Mouse (Mus musculus): ENCODE data around the gene Olfr1537. TPM values are rescaled to one million over a fixed set of nuclear protein-coding genes. Genes with fewer than 3 reads are reported as not detected.

Olfr1537 gene
- not detected in 2 replicates for polyA plus RNA-seq (2015; fragmentation: Nextera tagmentation; extraction: Ambion mirVana)

DNA sequence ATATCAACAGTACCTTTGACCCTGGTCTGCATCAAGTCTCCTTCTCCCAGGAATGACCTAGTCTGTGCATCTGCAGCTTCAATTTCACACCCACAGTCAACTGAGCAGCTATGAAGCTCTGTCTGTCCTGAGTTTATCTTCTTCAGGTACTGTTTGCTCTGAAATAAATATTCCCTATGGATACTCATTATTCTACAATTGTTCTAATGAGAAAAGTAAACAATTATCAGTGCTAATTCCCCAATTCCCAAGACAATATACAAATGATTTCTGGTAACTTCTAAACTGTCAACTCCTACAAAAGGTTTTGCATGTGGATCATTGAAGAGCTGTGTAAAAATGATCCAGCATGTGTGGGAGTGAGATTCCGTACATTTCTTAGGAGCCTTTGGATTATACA lies at the start of gene Olfr1537:
TSS of gene Olfr1537 (minus strand) at position 101 of the 400 bp plus-strand sequence.
- no peak for DNase-seq (ENCODE audit: low spot score)

DNA sequence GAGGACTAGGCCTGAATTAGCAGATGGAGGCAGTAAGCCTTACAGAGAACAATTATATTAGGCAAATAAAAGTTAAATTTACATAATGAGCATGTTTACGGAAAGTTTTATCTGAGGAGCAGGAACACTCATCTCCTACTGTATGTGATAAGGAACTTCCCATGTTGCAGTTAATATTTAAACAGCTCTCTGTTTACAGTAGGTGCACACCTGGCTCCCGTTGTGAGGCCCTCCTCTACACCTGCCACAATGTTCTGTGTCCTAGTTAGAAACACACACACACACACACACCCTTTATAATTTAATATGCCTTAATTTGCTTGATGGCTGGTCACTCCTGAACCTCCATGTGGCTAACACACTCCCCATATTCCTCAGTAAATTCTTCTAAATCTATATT lies 37.3 kb upstream of the Olfr1537 start:
- no peak for DNase-seq (ENCODE audit: low spot score)

DNA sequence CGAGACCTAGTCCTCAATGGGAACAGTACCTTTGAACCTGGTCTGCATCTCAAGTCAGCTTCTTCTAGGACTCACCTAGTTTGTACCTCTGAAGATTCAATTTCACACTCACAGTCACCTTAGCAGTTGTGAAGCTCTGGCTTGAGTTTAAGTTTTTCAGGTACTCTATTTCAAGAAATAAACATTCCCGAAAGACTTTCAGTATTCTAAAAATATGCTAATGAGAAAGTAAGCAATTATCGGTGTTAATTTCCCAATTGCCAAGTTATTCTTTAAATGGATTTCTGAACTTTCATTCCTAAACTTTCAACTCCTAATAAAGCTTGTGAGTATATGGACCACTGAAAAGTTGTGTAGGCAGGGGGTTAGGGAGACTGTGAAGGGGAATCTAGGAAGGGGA lies 26.9 kb upstream of the Olfr1537 start, which contains the start of gene Olfr945:
TSS of gene Olfr945 (minus strand) at position 101 of the 400 bp plus-strand sequence.
- DNase-seq (ENCODE audit: low spot score) = no peak

DNA sequence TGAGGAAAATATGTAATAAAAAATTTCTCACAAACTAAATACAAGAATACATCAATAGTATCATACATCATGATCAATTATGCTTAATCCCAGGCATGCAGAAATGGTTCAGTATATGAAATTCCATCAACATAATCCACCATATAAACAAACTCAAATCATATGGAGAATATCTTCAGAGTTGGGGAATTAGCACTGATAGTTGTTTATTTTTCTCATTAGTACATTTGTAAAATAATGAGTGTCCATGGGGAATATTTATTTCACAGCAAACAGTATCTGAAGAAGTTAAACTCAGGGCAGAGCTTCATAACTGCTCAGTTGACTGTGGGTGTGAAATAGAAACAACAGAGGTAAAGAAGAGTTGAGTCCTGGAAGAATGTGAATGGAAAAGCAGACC lies 48.2 kb downstream of the Olfr1537 start, which contains the start of gene Olfr944:
TSS of gene Olfr944 (plus strand) at position 301 of the 400 bp plus-strand sequence.
- DNase-seq (ENCODE audit: low spot score) = no peak

Other genes starting within 250 kb of the Olfr1537 start
- not detected in 2 replicates for gene Olfr146, start 226.6 kb downstream of the Olfr1537 start, polyA plus RNA-seq (2015; fragmentation: Nextera tagmentation; extraction: Ambion mirVana)
- gene Olfr937, start 185.0 kb downstream of the Olfr1537 start, polyA plus RNA-seq (2015; fragmentation: Nextera tagmentation; extraction: Ambion mirVana) = not detected in 2 replicates
- gene Olfr938, start 171.1 kb downstream of the Olfr1537 start, polyA plus RNA-seq (2015; fragmentation: Nextera tagmentation; extraction: Ambion mirVana) = not detected in 2 replicates
- not detected in 2 replicates for gene Olfr27, start 121.9 kb downstream of the Olfr1537 start, polyA plus RNA-seq (2015; fragmentation: Nextera tagmentation; extraction: Ambion mirVana)
- not detected in 2 replicates for gene Olfr943, start 83.7 kb downstream of the Olfr1537 start, polyA plus RNA-seq (2015; fragmentation: Nextera tagmentation; extraction: Ambion mirVana)
- not detected in 2 replicates for gene Olfr944, start 48.1 kb downstream of the Olfr1537 start, polyA plus RNA-seq (2015; fragmentation: Nextera tagmentation; extraction: Ambion mirVana)
- not detected in 2 replicates for gene Olfr945, start 26.8 kb upstream of the Olfr1537 start, polyA plus RNA-seq (2015; fragmentation: Nextera tagmentation; extraction: Ambion mirVana)
- not detected in 2 replicates for gene Olfr948, start 76.1 kb upstream of the Olfr1537 start, polyA plus RNA-seq (2015; fragmentation: Nextera tagmentation; extraction: Ambion mirVana)
- gene Olfr951, start 137.4 kb upstream of the Olfr1537 start, polyA plus RNA-seq (2015; fragmentation: Nextera tagmentation; extraction: Ambion mirVana) = not detected in 2 replicates
- gene Olfr952, start 177.2 kb upstream of the Olfr1537 start, polyA plus RNA-seq (2015; fragmentation: Nextera tagmentation; extraction: Ambion mirVana) = not detected in 2 replicates
- not detected in 2 replicates for gene Olfr954, start 206.7 kb upstream of the Olfr1537 start, polyA plus RNA-seq (2015; fragmentation: Nextera tagmentation; extraction: Ambion mirVana)
- gene Olfr955, start 221.9 kb upstream of the Olfr1537 start, polyA plus RNA-seq (2015; fragmentation: Nextera tagmentation; extraction: Ambion mirVana) = not detected in 2 replicates
- not detected in 2 replicates for gene Olfr44, start 244.0 kb upstream of the Olfr1537 start, polyA plus RNA-seq (2015; fragmentation: Nextera tagmentation; extraction: Ambion mirVana)